Comparison of ENCODE assay signal across 8 mouse cellular contexts in genomic region chr11:78177437-78177836, GRCm38 (mm10). TPM values are rescaled to one million over a fixed set of nuclear protein-coding genes. Genes with fewer than 3 reads are reported as not detected.
A peak's percentile ranks its signal among the peaks of the same experiment; 100 is the strongest.
DNase-seq lines count a peak whose midpoint lies in the region; ATAC-seq and TF ChIP-seq lines count a peak whose summit lies in the region.

No protein-coding gene starts in this region.

- H3K4me2 ChIP-seq in hindbrain, embryonic 11.5 days (replicated peaks; ENCODE audit: low read depth, low read length): peak overlapping the region; percentile 91
- H3K4me2 ChIP-seq in liver, embryonic 11.5 days: peak overlapping the region; percentile 92

- peak overlapping the region; percentile 26; the same call in 1 of the 2 replicates for H3K4me3 ChIP-seq in cortical plate, adult 2 months (ENCODE audit: insufficient read depth, low read length)
- peak overlapping the region; percentile 53 for H3K4me3 ChIP-seq in hindbrain, embryonic 11.5 days (ENCODE audit: low read depth, low read length)
- peak overlapping the region; percentile 98 for H3K4me3 ChIP-seq in liver, embryonic 11.5 days (ENCODE audit: low read depth, low read length)

- 0 out of 2 replicates have a peak, but pooled peaks cover 2% of the 10 kb centered on the region for H3K4me1 ChIP-seq in cortical plate, adult 2 months (ENCODE audit: control insufficient read depth, insufficient read depth, low read length)
- peaks cover 22% of the 10 kb centered on the region for H3K4me1 ChIP-seq in hindbrain, embryonic 11.5 days (replicated peaks; ENCODE audit: control insufficient read depth, insufficient read depth, low read length)
- H3K4me1 ChIP-seq in liver, embryonic 11.5 days (replicated peaks; ENCODE audit: control insufficient read depth, insufficient read depth, low read length): peaks cover 24% of the 10 kb centered on the region

- peak; percentile 11; the same call in 1 of the 2 replicates for ATAC-seq in hindbrain, embryonic 11.5 days (ENCODE audit: low FRiP score)
- ATAC-seq in liver, embryonic 11.5 days (replicated peaks; ENCODE audit: low FRiP score): peak; percentile 11; the same call in 1 of the 2 replicates
- ATAC-seq in monocyte, adult 5-6 weeks (replicated peaks; ENCODE audit: insufficient number of reproducible peaks, low FRiP score, low TSS enrichment, poor library complexity, severe bottlenecking): peak; percentile 15

- H3K9ac ChIP-seq in hindbrain, embryonic 11.5 days (ENCODE audit: low read depth, low read length): peak overlapping the region; percentile 50; the same call in 1 of the 2 replicates
- H3K9ac ChIP-seq in liver, embryonic 11.5 days (ENCODE audit: low read depth, low read length): peak overlapping the region; percentile 95

- no peaks in the 10 kb centered on the region for H3K27me3 ChIP-seq in hindbrain, embryonic 11.5 days (ENCODE audit: control insufficient read depth, insufficient read depth, low read length)
- no peaks in the 10 kb centered on the region for H3K27me3 ChIP-seq in liver, embryonic 11.5 days (replicated peaks; ENCODE audit: control insufficient read depth, insufficient read depth, low read length)

- DNase-seq in heart, adult 11 months: peak; percentile 96
- no peak for DNase-seq in heart, adult 18-20 months
- DNase-seq in hindbrain, embryonic 11.5 days (ENCODE audit: low spot score): no peak
- DNase-seq in liver, embryonic 11.5 days (ENCODE audit: low spot score): no peak
- DNase-seq in retina, postnatal 1 day: no peak
- DNase-seq in adrenal gland, postnatal 10 days: no peak

- no peak for TF ChIP-seq CTCF in cortical plate, adult 2 months (IDR thresholded peaks at IDR 0.05; ENCODE audit: extremely low read depth, insufficient read depth, low read length)

- no peak for TF ChIP-seq POLR2A in cortical plate, adult 2 months (IDR thresholded peaks at IDR 0.05; ENCODE audit: extremely low read depth, insufficient read depth, low read length)

- peaks cover 9% of the 10 kb centered on the region; the same call in 1 of the 2 replicates for H3K36me3 ChIP-seq in hindbrain, embryonic 11.5 days (ENCODE audit: control insufficient read depth, insufficient read depth, low read length)
- H3K36me3 ChIP-seq in liver, embryonic 11.5 days (ENCODE audit: control insufficient read depth, insufficient read depth, low read length): peaks cover 26% of the 10 kb centered on the region

- no peak overlapping the region for H3K27ac ChIP-seq in cortical plate, adult 2 months (ENCODE audit: insufficient read depth, low read length)
- H3K27ac ChIP-seq in hindbrain, embryonic 11.5 days (ENCODE audit: low read depth, low read length): no peak overlapping the region
- H3K27ac ChIP-seq in liver, embryonic 11.5 days (ENCODE audit: low read depth, low read length): peak overlapping the region; percentile 98

- WGBS in hindbrain, embryonic 11.5 days: under 1% methylated on average over 10 of the region's 10 CpGs
- WGBS in liver, embryonic 11.5 days: under 1% methylated on average over 10 of the region's 10 CpGs

- H3K9me3 ChIP-seq in hindbrain, embryonic 11.5 days (ENCODE audit: control insufficient read depth, low read length): no peaks in the 10 kb centered on the region
- H3K9me3 ChIP-seq in liver, embryonic 11.5 days (ENCODE audit: control insufficient read depth, low read length): no peaks in the 10 kb centered on the region

RNA-seq across cellular contexts. Expression of gene Tlcd1, which starts 0.9 kb away (rescaled TPM):
- total RNA-seq in heart, adult 18-20 months (2021): 10 to 100 TPM in 1 of 2 experiments, 1 to 10 TPM in 1; 3.2 to 10.6 TPM
- 83.0 and 84.4 TPM in 2 replicates for polyA plus RNA-seq in cortical plate, adult 2 months (2012; rRNA removed)
- polyA plus RNA-seq in hindbrain, embryonic 11.5 days (2014; fragmentation: Nextera tagmentation; extraction: Ambion mirVana): 6.8 and 9.5 TPM in 2 replicates
- 52.5 and 57.5 TPM in 2 replicates for polyA plus RNA-seq in liver, embryonic 11.5 days (2014; fragmentation: Nextera tagmentation; extraction: Ambion mirVana)
- 2.5 to 4.6 TPM (median 2.9 TPM) in 3 replicates for total RNA-seq in monocyte, adult 5-6 weeks (2017)
- total RNA-seq in adrenal gland, postnatal 10 days (2021): 10 to 100 TPM; 34.4 to 45.6 TPM

RNA-seq across cellular contexts. Expression of gene Nek8, which starts 1.0 kb away (rescaled TPM):
- 1 to 10 TPM; 1.7 to 2.6 TPM for total RNA-seq in heart, adult 18-20 months (2021)
- 5.4 and 6.2 TPM in 2 replicates for polyA plus RNA-seq in cortical plate, adult 2 months (2012; rRNA removed)
- 5.2 and 7.0 TPM in 2 replicates for polyA plus RNA-seq in hindbrain, embryonic 11.5 days (2014; fragmentation: Nextera tagmentation; extraction: Ambion mirVana)
- 13.1 and 14.3 TPM in 2 replicates for polyA plus RNA-seq in liver, embryonic 11.5 days (2014; fragmentation: Nextera tagmentation; extraction: Ambion mirVana)
- total RNA-seq in monocyte, adult 5-6 weeks (2017): 2.5 to 4.3 TPM (median 2.8 TPM) in 3 replicates
- total RNA-seq in adrenal gland, postnatal 10 days (2021): 10 to 100 TPM in 1 of 2 experiments, 1 to 10 TPM in 1; 8.6 to 10.9 TPM

RNA-seq across cellular contexts. Expression of gene Rpl23a, which starts 5.9 kb away (rescaled TPM):
- 100 to 1,000 TPM; 866 to 935 TPM for total RNA-seq in heart, adult 18-20 months (2021)
- polyA plus RNA-seq in cortical plate, adult 2 months (2012; rRNA removed): 1,200 and 1,274 TPM in 2 replicates
- 1,168 and 1,191 TPM in 2 replicates for polyA plus RNA-seq in hindbrain, embryonic 11.5 days (2014; fragmentation: Nextera tagmentation; extraction: Ambion mirVana)
- polyA plus RNA-seq in liver, embryonic 11.5 days (2014; fragmentation: Nextera tagmentation; extraction: Ambion mirVana): 1,588 and 1,766 TPM in 2 replicates
- total RNA-seq in monocyte, adult 5-6 weeks (2017): 1,700 to 2,580 TPM (median 2,203 TPM) in 3 replicates
- total RNA-seq in adrenal gland, postnatal 10 days (2021): 1,000 to 10,000 TPM; 1,780 to 1,853 TPM

RNA-seq across cellular contexts. Expression of gene Rab34, which starts 10.8 kb away (rescaled TPM):
- 10 to 100 TPM in 1 of 2 experiments, 1 to 10 TPM in 1; 6.4 to 11.4 TPM for total RNA-seq in heart, adult 18-20 months (2021)
- 46.6 and 56.0 TPM in 2 replicates for polyA plus RNA-seq in cortical plate, adult 2 months (2012; rRNA removed)
- 57.7 and 69.3 TPM in 2 replicates for polyA plus RNA-seq in hindbrain, embryonic 11.5 days (2014; fragmentation: Nextera tagmentation; extraction: Ambion mirVana)
- 42.6 and 45.3 TPM in 2 replicates for polyA plus RNA-seq in liver, embryonic 11.5 days (2014; fragmentation: Nextera tagmentation; extraction: Ambion mirVana)
- total RNA-seq in monocyte, adult 5-6 weeks (2017): not detected in 3 replicates
- total RNA-seq in adrenal gland, postnatal 10 days (2021): 100 to 1,000 TPM in 1 of 2 experiments, 10 to 100 TPM in 1; 93.0 to 100 TPM

RNA-seq across cellular contexts. Expression of gene Traf4, which starts 12.0 kb away (rescaled TPM):
- total RNA-seq in heart, adult 18-20 months (2021): 1 to 10 TPM; 3.2 to 4.6 TPM
- polyA plus RNA-seq in cortical plate, adult 2 months (2012; rRNA removed): 17.1 and 19.6 TPM in 2 replicates
- 73.6 and 92.0 TPM in 2 replicates for polyA plus RNA-seq in hindbrain, embryonic 11.5 days (2014; fragmentation: Nextera tagmentation; extraction: Ambion mirVana)
- 53.8 and 57.6 TPM in 2 replicates for polyA plus RNA-seq in liver, embryonic 11.5 days (2014; fragmentation: Nextera tagmentation; extraction: Ambion mirVana)
- total RNA-seq in monocyte, adult 5-6 weeks (2017): 3.6 to 4.9 TPM (median 3.6 TPM) in 3 replicates
- total RNA-seq in adrenal gland, postnatal 10 days (2021): 10 to 100 TPM; 52.2 to 53.0 TPM

Comparison
In these comparisons a context has a peak if more than half of its experiments do, and no peak if none do; other contexts are left out.
1. H3K4me3 ChIP-seq: peak in every context shown above with its lines; median percentile 98 in liver, embryonic 11.5 days; 53 in hindbrain, embryonic 11.5 days; 26 in cortical plate, adult 2 months.